Mouse (Mus musculus) heart, postnatal 0 days (tissue): ENCODE measurements around the gene 2310022B05Rik. TPM values are rescaled to one million over a fixed set of nuclear protein-coding genes. Genes with fewer than 3 reads are reported as not detected.

ENCODE experiments used
- ATAC-seq: fragments of 200-750 bp; cut with Nextera tagmentation; 2 replicates; pipeline ENCODE4 v1.8.0; 2017; ENCODE audit warnings: low read depth, moderate number of reproducible peaks, moderate library complexity; ENCODE audit not compliant: insufficient read depth
- DNase-seq: peaks from one replicate; pipeline ENCODE4 v3.0.0-alpha.2; 2016; ENCODE audit warnings: low spot score
- H3K27ac ChIP-seq: fragments of 300-500 bp; sonication (generic); 2 replicates; pipeline ENCODE4 v1.5.1; 2014; ENCODE audit warnings: low read depth, mild to moderate bottlenecking
- H3K27me3 ChIP-seq: fragments of 300-500 bp; sonication (generic); 2 replicates; pipeline ENCODE4 v1.6.1; 2014; ENCODE audit warnings: low read length, mixed read lengths; ENCODE audit not compliant: control insufficient read depth, insufficient read depth
- H3K36me3 ChIP-seq: fragments of 300-500 bp; sonication (generic); replicated peaks from 2 replicates; pipeline ENCODE4 v1.6.1; 2014; ENCODE audit warnings: low read length, mixed read lengths; ENCODE audit not compliant: control insufficient read depth, insufficient read depth
- H3K4me1 ChIP-seq: fragments of 300-500 bp; sonication (generic); 2 replicates; pipeline ENCODE4 v1.6.1; 2014; ENCODE audit warnings: antibody characterized with exemption; ENCODE audit not compliant: control insufficient read depth, insufficient read depth
- H3K4me2 ChIP-seq: fragments of 300-500 bp; sonication (generic); 2 replicates; pipeline ENCODE4 v1.6.1; 2014; ENCODE audit warnings: low read depth, mild to moderate bottlenecking, low read length, moderate library complexity
- H3K4me3 ChIP-seq: fragments of 300-500 bp; sonication (generic); 2 replicates; pipeline ENCODE4 v1.5.1; 2014; ENCODE audit warnings: low read depth, low read length
- H3K9ac ChIP-seq: fragments of 300-500 bp; sonication (generic); replicated peaks from 2 replicates; pipeline ENCODE4 v1.6.1; 2014; ENCODE audit warnings: low read depth, low read length, mixed read lengths
- H3K9me3 ChIP-seq: fragments of 300-500 bp; sonication (generic); replicated peaks from 2 replicates; pipeline ENCODE4 v1.6.1; 2016; ENCODE audit warnings: low read length; ENCODE audit not compliant: control insufficient read depth
- CTCF ChIP-seq: IDR thresholded peaks from 2 replicates; pipeline ENCODE4 v1.5.1; 2016; ENCODE audit warnings: antibody characterized with exemption, control low read depth, low read depth
- EP300 ChIP-seq: IDR thresholded peaks from 2 replicates; pipeline ENCODE4 v1.6.1; 2016; ENCODE audit warnings: antibody characterized with exemption, low read depth
- WGBS: fragments of 180-500 bp; shearing (Covaris S2); extraction: QIAGEN DNeasy Blood & Tissue Kit; methylation state at CpG from one replicate; pipeline ENCODE4 v1.1.7; 2014; 5-methylcytosine and 5-hydroxymethylcytosine counted together
- polyA plus RNA-seq: library from polyadenylated mRNA; unstranded; fragments of >200 nt; fragmentation: Nextera tagmentation; extraction: Ambion mirVana; gene quantifications from 2 replicates; pipeline ENCODE4 v1.2.1, GENCODE M21; 2015
- total RNA-seq: library from RNA; depleted of rRNA; stranded (reverse); fragments of >200 nt; gene quantifications from 2 replicates; pipeline ENCODE4 v1.2.3, GENCODE M21; 2014; ENCODE audit warnings: low replicate concordance

2310022B05Rik gene
- total and polyA plus RNA-seq, 2 experiments from 2014 or later = 30.7 to 144 TPM

GRCm38 (mm10) chr8:124658415-124658814 is 4.8 kb downstream of the 2310022B05Rik start:
- Histone ChIP-seq H3K27ac (peak overlapping the region; percentile 83), H3K4me3 (no peak overlapping the region), H3K4me2 (peak overlapping the region; percentile 39), H3K4me1 (peaks cover 68% of the 10 kb centered on the region), H3K27me3 (no peaks in the 10 kb centered on the region), H3K36me3 (peaks cover 9% of the 10 kb centered on the region; the same call in 1 of the 2 replicates), H3K9me3 (no peaks in the 10 kb centered on the region), H3K9ac (no peak overlapping the region)
- ATAC-seq = peak; percentile 53
- DNase-seq = peak; percentile 64
- TF ChIP-seq EP300 (no peak), CTCF (no peak)
- WGBS = 11% methylated on average over 2 of the region's 2 CpGs

GRCm38 (mm10) chr8:124657961-124658360 is 5.2 kb downstream of the 2310022B05Rik start:
- H3K27ac ChIP-seq = peak overlapping the region; percentile 83
- no peak for DNase-seq
- H3K9ac ChIP-seq = no peak overlapping the region
- no peaks in the 10 kb centered on the region for H3K27me3 ChIP-seq
- H3K4me1 ChIP-seq = peaks cover 72% of the 10 kb centered on the region
- 27% methylated on average over 7 of the region's 7 CpGs for WGBS
- H3K4me3 ChIP-seq = no peak overlapping the region
- no peak for TF ChIP-seq EP300
- TF ChIP-seq CTCF = no peak
- peaks cover 9% of the 10 kb centered on the region; the same call in 1 of the 2 replicates for H3K36me3 ChIP-seq
- H3K4me2 ChIP-seq = peak overlapping the region; percentile 39
- peak; percentile 13; the same call in 1 of the 2 replicates for ATAC-seq
- no peaks in the 10 kb centered on the region for H3K9me3 ChIP-seq

GRCm38 (mm10) chr8:124653568-124654475 is 9.3 kb downstream of the 2310022B05Rik start:
- Histone ChIP-seq H3K4me3 (no peak overlapping the region), H3K27ac (peak overlapping the region; percentile 96), H3K9me3 (no peaks in the 10 kb centered on the region), H3K4me1 (peaks cover 81% of the 10 kb centered on the region), H3K4me2 (peak overlapping the region; percentile 30), H3K27me3 (no peaks in the 10 kb centered on the region), H3K36me3 (peaks cover 27% of the 10 kb centered on the region), H3K9ac (peak overlapping the region; percentile 30; the same call in 1 of the 2 replicates)
- ATAC-seq = peak; percentile 9; the same call in 1 of the 2 replicates
- DNase-seq = no peak
- TF ChIP-seq EP300 = no peak
- no peak for TF ChIP-seq CTCF
- 20% methylated on average over 28 of the region's 28 CpGs for WGBS

- WGBS = 1% methylated on average over 4 of the region's 4 CpGs
- Histone ChIP-seq H3K4me2 (peak overlapping the region; percentile 1; the same call in 1 of the 2 replicates), H3K9ac (0 out of 2 replicates have a peak overlapping the region, but pooled peaks have one; percentile 7), H3K36me3 (peaks cover 27% of the 10 kb centered on the region), H3K27me3 (no peaks in the 10 kb centered on the region), H3K4me1 (peaks cover 72% of the 10 kb centered on the region), H3K4me3 (no peak overlapping the region), H3K27ac (peak overlapping the region; percentile 96), H3K9me3 (no peaks in the 10 kb centered on the region)
- DNase-seq (peak; percentile 91), ATAC-seq (peak; percentile 80)
- TF ChIP-seq EP300 (no peak), CTCF (no peak)
Observed at GRCm38 (mm10) chr8:124652546-124652945, 10.6 kb downstream of the 2310022B05Rik start.

GRCm38 (mm10) chr8:124651776-124652175 is 11.4 kb downstream of the 2310022B05Rik start:
- DNase-seq = no peak
- no peaks in the 10 kb centered on the region for H3K27me3 ChIP-seq
- H3K36me3 ChIP-seq = peaks cover 27% of the 10 kb centered on the region
- H3K9me3 ChIP-seq = no peaks in the 10 kb centered on the region
- TF ChIP-seq EP300 (no peak), CTCF (no peak)
- WGBS = 70% methylated on average over 20 of the region's 20 CpGs
- H3K4me3 ChIP-seq = no peak overlapping the region
- no peak overlapping the region for H3K4me2 ChIP-seq
- H3K27ac ChIP-seq = peak overlapping the region; percentile 96
- peaks cover 64% of the 10 kb centered on the region for H3K4me1 ChIP-seq
- H3K9ac ChIP-seq = no peak overlapping the region
- no peak for ATAC-seq
